Mouse (Mus musculus): ENCODE measurements around the gene 2310057M21Rik.
"Not testable (repeated sequence)": the region's sequence is repeated elsewhere in the genome, so short reads cannot be mapped to it uniquely, and the experiment has no call there.

The 2310057M21Rik gene

GRCm38 (mm10) chr7:131362615-131363300, at the start of gene 2310057M21Rik:
Gene 2310057M21Rik (minus strand): TSS chr7:131362759.
- DNase-seq (ENCODE audit: low read depth, low spot score): peak; percentile 99

DNA sequence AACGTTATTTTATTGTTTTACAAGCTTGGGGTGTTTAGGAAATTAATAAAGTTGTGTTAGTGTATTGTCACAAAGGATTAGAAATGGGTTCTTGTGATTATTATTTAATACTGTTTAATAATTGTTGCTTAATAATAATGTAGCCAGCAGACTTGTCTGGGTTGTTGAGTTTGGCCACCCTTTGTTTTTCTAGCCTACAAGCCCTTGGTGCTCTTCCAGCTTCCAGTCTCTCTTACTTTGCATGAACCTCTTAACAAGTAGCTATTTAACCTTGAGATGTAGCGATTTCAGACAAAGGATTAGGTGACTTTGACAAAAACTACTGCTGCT, 49.3 kb upstream of the 2310057M21Rik start:
- no peak for DNase-seq (ENCODE audit: low read depth, low spot score)

- DNase-seq (ENCODE audit: low read depth, low spot score): no peak
These were observed 48.8 kb upstream of the 2310057M21Rik start for GRCm38 (mm10) chr7:131411221-131411940.

GRCm38 (mm10) chr7:131410416-131411058, 48.0 kb upstream of the 2310057M21Rik start, which contains the start of the genes Ikzf5 and Acadsb:
Gene Ikzf5 (minus strand): TSS chr7:131410521.
Gene Acadsb (plus strand): TSS chr7:131410601.
- DNase-seq (ENCODE audit: low read depth, low spot score): peak; percentile 98

GRCm38 (mm10) chr7:131409988-131410385, 47.4 kb upstream of the 2310057M21Rik start:
- peak; percentile 30 for DNase-seq (ENCODE audit: low read depth, low spot score)

GRCm38 (mm10) chr7:131409321-131409987, 46.9 kb upstream of the 2310057M21Rik start:
- DNase-seq (ENCODE audit: low read depth, low spot score): peak; percentile 59

DNA sequence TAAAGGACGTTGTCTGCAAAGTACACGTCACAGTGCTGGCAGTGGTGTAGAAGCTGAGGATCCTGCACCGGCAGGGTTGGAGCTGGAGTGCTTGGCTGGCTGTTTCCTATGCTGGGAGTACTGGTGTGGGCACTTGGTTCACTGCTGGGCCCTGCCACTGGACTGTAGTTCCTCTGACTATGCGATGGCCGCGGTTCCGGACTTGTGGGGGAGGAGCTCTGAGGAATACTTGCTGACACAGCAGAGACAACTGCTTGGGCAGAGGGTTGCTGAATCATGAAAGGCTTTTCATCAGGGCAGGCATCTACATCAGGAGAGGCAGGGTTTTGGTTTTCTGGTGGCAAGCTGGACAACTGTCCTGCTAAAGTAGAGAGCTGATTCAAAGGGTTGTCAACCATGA, 29.2 kb upstream of the 2310057M21Rik start:
- not testable (repeated sequence) for DNase-seq (ENCODE audit: low read depth, low spot score)

- peak; percentile 9 for DNase-seq (ENCODE audit: low read depth, low spot score)
These were observed 9.5 kb upstream of the 2310057M21Rik start for GRCm38 (mm10) chr7:131371880-131372651.

DNA sequence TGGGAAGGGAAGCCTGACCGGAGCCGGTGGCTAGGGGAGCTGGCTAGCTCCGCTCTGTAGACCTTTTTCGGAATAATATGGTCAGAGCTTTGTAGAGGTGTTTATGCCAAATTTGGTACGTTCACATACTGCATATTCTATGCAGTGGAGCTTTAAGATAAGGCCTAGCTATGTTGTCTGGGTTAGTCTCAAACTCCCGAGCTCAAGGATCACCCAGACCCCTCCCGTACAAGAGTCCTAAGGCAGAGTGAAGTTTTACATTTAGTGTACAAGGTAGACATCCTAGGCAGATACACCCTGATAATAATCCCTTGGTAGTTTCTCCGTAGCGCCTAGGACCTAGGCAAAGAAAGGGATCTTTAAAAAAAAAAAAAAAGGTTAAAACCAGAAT, 8.9 kb upstream of the 2310057M21Rik start:
- no peak for DNase-seq (ENCODE audit: low read depth, low spot score)

DNA sequence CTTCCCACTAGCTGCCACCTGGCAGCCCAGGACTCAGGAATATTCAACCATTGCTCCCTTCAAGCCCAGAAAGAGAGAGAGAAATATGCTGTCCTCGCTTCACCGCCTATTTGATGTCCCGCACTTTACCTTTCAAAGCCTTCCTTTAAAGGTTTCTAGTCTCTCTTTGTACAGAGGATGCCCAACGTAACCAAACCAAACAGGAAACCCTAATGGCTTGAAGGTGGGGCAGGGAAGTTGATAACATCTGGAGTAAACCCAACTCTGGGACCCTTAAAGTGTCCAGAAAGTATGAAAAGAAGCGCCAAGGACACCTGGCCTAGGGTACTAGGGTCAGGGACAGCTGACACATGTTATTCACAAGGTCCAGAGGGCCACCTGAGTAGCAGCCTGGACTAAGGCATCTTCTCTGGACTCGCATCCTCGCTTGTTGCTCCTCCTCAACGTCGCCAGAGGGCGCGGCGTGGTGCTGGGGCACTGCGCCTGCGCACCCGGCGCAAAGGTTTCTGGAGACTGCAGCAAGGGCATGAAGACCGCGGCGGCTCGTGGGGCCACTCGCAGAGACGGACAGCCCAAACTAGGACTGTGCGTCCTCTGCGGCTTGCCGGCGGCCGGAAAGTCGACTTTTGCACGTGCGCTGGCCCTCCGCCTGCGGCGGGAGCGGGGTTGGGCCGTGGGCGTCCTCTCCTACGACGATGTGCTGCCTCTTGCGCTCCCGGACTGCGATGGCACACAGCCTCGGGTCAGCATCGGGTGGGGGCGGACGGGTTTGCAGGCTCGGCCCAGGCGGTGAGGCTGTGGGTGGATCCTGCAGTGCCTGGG, 8.3 kb upstream of the 2310057M21Rik start, which contains the start of gene Pstk:
Gene Pstk (plus strand): TSS at position 494 of the 822 bp plus-strand sequence.
- DNase-seq (ENCODE audit: low read depth, low spot score): peak; percentile 96

DNA sequence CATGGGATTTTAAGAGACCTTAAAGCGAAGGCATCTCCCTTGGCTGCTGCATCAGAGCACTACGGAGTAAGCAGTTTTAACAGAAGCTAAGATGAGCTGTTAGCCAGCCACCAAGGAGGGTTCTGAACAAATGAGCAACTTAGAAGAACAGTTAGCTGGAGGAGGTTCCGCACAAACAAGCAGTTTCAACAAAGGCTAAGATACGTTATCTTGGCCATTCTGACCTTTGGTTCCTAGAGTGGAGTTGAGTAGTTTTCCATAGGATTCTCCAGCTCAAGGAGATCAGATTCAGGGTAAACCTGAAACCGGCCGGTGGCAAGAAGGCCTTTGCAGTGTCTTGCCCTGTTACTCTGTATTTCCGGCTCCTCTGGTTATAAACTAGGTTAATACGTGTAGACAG, 1.6 kb upstream of the 2310057M21Rik start:
- no peak for DNase-seq (ENCODE audit: low read depth, low spot score)

DNA sequence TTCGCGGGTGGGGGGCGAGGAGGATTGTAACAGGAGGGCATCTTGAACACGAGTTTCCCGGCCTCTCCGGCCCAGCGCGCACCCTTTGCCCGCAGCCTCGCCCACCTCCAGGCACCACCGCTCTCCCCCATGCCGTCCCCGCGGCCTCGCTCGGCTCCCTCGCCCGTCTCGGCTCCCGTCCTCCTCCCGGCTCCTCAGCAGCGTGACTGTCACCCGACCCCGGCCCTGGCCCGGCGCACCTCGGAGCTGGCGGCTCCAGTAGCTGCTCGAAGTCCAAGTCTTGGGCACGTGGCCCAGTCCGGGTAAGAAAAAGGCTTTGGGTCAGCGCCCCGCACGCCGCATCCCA, 317 bp downstream of the 2310057M21Rik start:
- no peak for DNase-seq (ENCODE audit: low read depth, low spot score)

DNA sequence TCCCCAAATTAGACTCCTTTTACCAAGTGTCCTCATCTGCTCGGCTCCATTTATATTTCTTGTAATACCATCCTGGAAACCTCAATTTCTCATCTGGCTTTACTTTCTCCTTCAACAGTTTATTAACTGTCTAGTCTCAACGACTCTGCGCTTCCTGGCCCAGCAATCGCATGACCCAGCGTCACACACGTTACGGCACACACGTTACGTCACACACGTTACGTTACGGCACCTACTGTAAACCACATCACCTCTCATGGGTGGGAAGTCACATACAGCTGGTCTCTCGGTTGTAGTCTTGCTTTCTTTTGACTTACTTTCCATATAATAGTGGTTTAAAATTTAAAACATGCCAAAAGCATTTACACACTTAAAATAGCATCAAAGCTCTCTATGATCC, 6.5 kb downstream of the 2310057M21Rik start:
- no peak for DNase-seq (ENCODE audit: low read depth, low spot score)

- no peak for DNase-seq (ENCODE audit: low read depth, low spot score)
These were observed 16.6 kb downstream of the 2310057M21Rik start for GRCm38 (mm10) chr7:131345856-131346541.

DNA sequence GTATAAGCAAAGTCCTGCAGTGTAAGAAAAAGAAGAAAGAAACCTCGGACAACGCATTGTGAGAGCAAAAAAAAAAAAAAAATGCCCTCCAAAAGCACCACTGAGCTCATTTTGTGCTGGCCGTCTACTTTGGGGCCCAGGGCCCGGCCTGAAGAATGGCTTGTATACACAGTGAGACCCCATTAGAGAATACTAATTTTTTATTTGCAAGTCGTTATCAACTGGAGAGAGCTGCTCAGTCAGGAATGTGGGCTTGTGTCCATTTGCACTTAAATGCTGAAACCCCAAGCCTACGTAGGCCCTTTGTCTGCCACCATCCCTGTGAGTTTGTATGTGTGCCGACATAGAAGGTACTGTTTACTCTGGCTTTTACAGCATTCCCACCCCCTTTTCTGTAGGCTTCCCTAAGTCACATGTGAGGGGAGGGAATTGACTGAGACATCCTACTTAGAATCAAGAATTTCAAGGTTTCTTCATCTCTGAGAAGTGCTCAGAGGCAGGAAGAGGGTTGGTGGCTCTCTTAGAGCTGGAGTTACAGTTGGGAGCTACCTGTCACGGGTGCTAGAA, 25.0 kb downstream of the 2310057M21Rik start:
- no peak for DNase-seq (ENCODE audit: low read depth, low spot score)

DNA sequence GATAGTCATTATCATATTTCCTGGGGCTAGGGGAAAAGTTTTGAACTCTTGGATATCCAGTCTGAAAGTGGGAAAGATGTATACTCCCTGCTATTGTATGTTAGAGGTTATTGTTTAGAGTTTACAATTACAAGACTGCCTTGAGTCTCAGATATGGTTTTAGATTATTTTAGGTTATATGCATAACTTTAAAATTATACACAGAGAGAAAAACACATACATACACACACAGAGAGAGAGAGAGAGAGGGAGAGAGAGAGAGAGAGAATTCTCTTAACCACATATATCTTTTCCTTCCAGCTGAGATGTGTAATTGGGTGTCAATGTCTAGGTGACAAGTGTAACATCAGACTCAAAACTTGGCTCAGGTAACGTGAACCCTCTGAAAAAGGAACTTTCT, 29.0 kb downstream of the 2310057M21Rik start, which contains the start of gene Fam24a:
Gene Fam24a (plus strand): TSS at position 301 of the 400 bp plus-strand sequence.
- no peak for DNase-seq (ENCODE audit: low read depth, low spot score)

GRCm38 (mm10) chr7:131331688-131332087, 30.9 kb downstream of the 2310057M21Rik start:
- no peak for DNase-seq (ENCODE audit: low read depth, low spot score)

DNA sequence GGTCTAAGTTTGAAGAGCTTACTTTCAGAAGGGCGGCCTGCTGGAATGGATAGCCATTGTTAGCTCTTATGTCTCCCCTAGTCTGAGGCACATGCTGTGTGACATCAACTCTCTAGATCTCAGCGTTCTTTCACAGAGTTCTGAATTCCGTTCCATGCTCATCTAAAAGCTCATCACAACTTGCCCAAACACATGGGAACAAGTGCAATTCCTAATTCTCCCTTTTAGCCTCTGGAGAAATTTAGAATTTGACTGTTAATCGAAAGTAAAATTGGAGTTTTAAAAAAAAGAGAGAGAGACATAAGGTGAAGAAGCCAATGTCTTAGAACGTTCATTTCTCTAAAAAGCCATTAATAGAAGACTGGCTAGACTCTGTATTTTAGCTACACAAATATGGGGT, 33.1 kb downstream of the 2310057M21Rik start, which contains the start of gene Fam24b:
Gene Fam24b (minus strand): TSS at position 101 of the 400 bp plus-strand sequence.
- no peak for DNase-seq (ENCODE audit: low read depth, low spot score)

GRCm38 (mm10) chr7:131327054-131327453, 35.5 kb downstream of the 2310057M21Rik start:
- no peak for DNase-seq (ENCODE audit: low read depth, low spot score)
